Comparison of ENCODE assay signal across 10 mouse cellular contexts in the genomic region with DNA sequence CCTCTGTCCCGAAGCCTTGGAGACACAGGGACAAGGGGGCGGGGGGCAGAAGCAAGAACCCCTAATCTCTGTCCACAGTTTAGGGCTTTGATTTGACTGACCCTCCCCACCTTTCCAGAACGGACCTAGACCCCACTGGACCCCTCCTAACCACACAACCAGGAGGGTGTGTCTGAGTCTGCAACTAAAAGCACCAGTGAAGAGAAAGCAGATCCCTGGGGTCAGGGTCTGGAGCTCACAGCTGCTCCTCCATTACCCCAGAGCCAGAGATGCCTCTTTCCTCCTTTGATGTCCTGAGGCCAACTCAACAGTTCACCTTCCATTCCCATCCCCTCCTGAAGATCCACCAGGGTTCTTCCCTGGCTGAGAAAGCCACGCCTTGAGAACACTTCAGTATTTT. TPM values are rescaled to one million over a fixed set of nuclear protein-coding genes. Genes with fewer than 3 reads are reported as not detected.
DNase-seq lines count a peak whose midpoint lies in the region; ATAC-seq and TF ChIP-seq lines count a peak whose summit lies in the region.
"Had no signal": no experiment of that assay in that cellular context is flagged by ENCODE, and none has a peak within 500 bp of the region (broad histone marks: within the 10 kb centered on the region; RNA-seq: fewer than 3 reads in every experiment).

No protein-coding gene starts in this region.

- dilution Hi-C loops in CH12.LX (cut with MboI; ENCODE audit: extremely low pct_ligation_motif_present, extremely low pct_unique_long_range_greater_than_20kb, low sequenced_read_pairs) = no loop called here

- peaks cover 2% of the 10 kb centered on the region; the same call in 1 of the 2 replicates for H3K9me3 ChIP-seq in erythroblast, embryonic 14.5 days (ENCODE audit: control insufficient read depth, low read length)
- peaks cover 2% of the 10 kb centered on the region for H3K9me3 ChIP-seq in CH12.LX (replicated peaks; ENCODE audit: low read length)
- no peaks in the 10 kb centered on the region for H3K9me3 ChIP-seq in forebrain, postnatal 0 days (ENCODE audit: low read length)
- H3K9me3 ChIP-seq in liver, postnatal 0 days (ENCODE audit: low read length) = no peaks in the 10 kb centered on the region

- TF ChIP-seq EP300 in CH12.LX (IDR thresholded peaks at IDR 0.05; ENCODE audit: low read length) = no peak
- TF ChIP-seq EP300 in liver, postnatal 0 days (IDR thresholded peaks at IDR 0.05; ENCODE audit: low read depth) = no peak

- TF ChIP-seq RAD21 in CH12.LX (IDR thresholded peaks at IDR 0.05; ENCODE audit: low read depth, low read length) = no peak

- ATAC-seq in erythroblast, adult 5-6 weeks (replicated peaks; ENCODE audit: low FRiP score, poor library complexity, severe bottlenecking) = no peak
- no peak for ATAC-seq in forebrain, postnatal 0 days
- ATAC-seq in liver, postnatal 0 days = no peak

- H3K4me2 ChIP-seq in CH12.LX (ENCODE audit: insufficient read depth, low read depth, poor library complexity, severe bottlenecking) = peak overlapping the region; percentile 82
- peak overlapping the region; percentile 76 for H3K4me2 ChIP-seq in forebrain, postnatal 0 days (ENCODE audit: low read depth)
- H3K4me2 ChIP-seq in liver, postnatal 0 days (ENCODE audit: low read depth, low read length) = peak overlapping the region; percentile 78

- H3K4me3 ChIP-seq in erythroblast, embryonic 14.5 days (replicated peaks) = peak overlapping the region; percentile 87
- peak overlapping the region; percentile 77 to 95 (median 81) for H3K4me3 ChIP-seq in CH12.LX (replicated peaks in 1 of 3; ENCODE audit: low read depth in 2 of 3, low read length in 2 of 3, poor library complexity in 1 of 3)
- H3K4me3 ChIP-seq in forebrain, postnatal 0 days (ENCODE audit: low read depth, low read length) = peak overlapping the region; percentile 87
- peak overlapping the region; percentile 75 for H3K4me3 ChIP-seq in liver, postnatal 0 days (ENCODE audit: low read depth, low read length)

- no peak for TF ChIP-seq CTCF in CH12.LX (conservative IDR thresholded peaks at IDR 0.05 in 1 of 2, IDR thresholded peaks at IDR 0.05 in 1 of 2; ENCODE audit: low read depth in 2 of 2, low read length in 2 of 2)
- no peak for TF ChIP-seq CTCF in forebrain, postnatal 0 days (IDR thresholded peaks at IDR 0.05; ENCODE audit: low read depth)
- no peak for TF ChIP-seq CTCF in liver, postnatal 0 days (IDR thresholded peaks at IDR 0.05; ENCODE audit: low read depth)

- no peaks in the 10 kb centered on the region for H3K36me3 ChIP-seq in erythroblast, embryonic 14.5 days (ENCODE audit: control insufficient read depth)
- peaks cover 0 to 28% of the 10 kb centered on the region in 2 experiments for H3K36me3 ChIP-seq in CH12.LX (replicated peaks in 1 of 2; ENCODE audit: control insufficient read depth in 1 of 2, insufficient read depth in 1 of 2, low read length in 1 of 2)
- no peaks in the 10 kb centered on the region for H3K36me3 ChIP-seq in forebrain, postnatal 0 days (ENCODE audit: insufficient read depth)
- H3K36me3 ChIP-seq in liver, postnatal 0 days (replicated peaks; ENCODE audit: insufficient read depth, low read length) = no peaks in the 10 kb centered on the region

- in situ Hi-C loops in CH12.LX (cut with MboI; ENCODE audit: low pct_ligation_motif_present, low pct_unique_long_range_greater_than_20kb, low sequenced_read_pairs) = no loop called here

- no peak overlapping the region for H3K27ac ChIP-seq in CH12.LX (ENCODE audit: insufficient read depth, low read depth)
- H3K27ac ChIP-seq in forebrain, postnatal 0 days (ENCODE audit: low read depth, low read length) = no peak overlapping the region
- no peak overlapping the region for H3K27ac ChIP-seq in liver, postnatal 0 days (ENCODE audit: low read depth)

- peaks cover 2% of the 10 kb centered on the region; the same call in 1 of the 2 replicates for H3K27me3 ChIP-seq in erythroblast, embryonic 14.5 days (ENCODE audit: control insufficient read depth)
- no peaks in the 10 kb centered on the region for H3K27me3 ChIP-seq in CH12.LX (replicated peaks)
- H3K27me3 ChIP-seq in forebrain, postnatal 0 days (ENCODE audit: insufficient read depth, low read length) = no peaks in the 10 kb centered on the region
- H3K27me3 ChIP-seq in liver, postnatal 0 days (ENCODE audit: insufficient read depth, low read length) = no peaks in the 10 kb centered on the region

- peaks cover 18% of the 10 kb centered on the region for H3K4me1 ChIP-seq in erythroblast, embryonic 14.5 days (ENCODE audit: control insufficient read depth)
- peaks cover 12 to 29% of the 10 kb centered on the region in 2 experiments for H3K4me1 ChIP-seq in CH12.LX (ENCODE audit: control insufficient read depth in 1 of 2, insufficient read depth in 2 of 2)
- peaks cover 10% of the 10 kb centered on the region for H3K4me1 ChIP-seq in forebrain, postnatal 0 days (ENCODE audit: insufficient read depth)
- H3K4me1 ChIP-seq in liver, postnatal 0 days (ENCODE audit: insufficient read depth) = 0 out of 2 replicates have a peak, but pooled peaks cover 8% of the 10 kb centered on the region

- no peaks in the 10 kb centered on the region for H3K79me2 ChIP-seq in CH12.LX (replicated peaks; ENCODE audit: control insufficient read depth, extremely low read depth, insufficient read depth, poor library complexity, severe bottlenecking)

- no peak for TF ChIP-seq POLR2A in CH12.LX (IDR thresholded peaks at IDR 0.05; ENCODE audit: low read depth, low read length)

- WGBS in forebrain, postnatal 0 days = 45% methylated on average over 4 of the region's 4 CpGs
- WGBS in liver, postnatal 0 days (ENCODE audit: insufficient replicate concordance) = 55% methylated on average over 4 of the region's 4 CpGs

- peak overlapping the region; percentile 83 for H3K9ac ChIP-seq in CH12.LX (ENCODE audit: insufficient read depth, low read depth)
- peak overlapping the region; percentile 97 for H3K9ac ChIP-seq in forebrain, postnatal 0 days
- peak overlapping the region; percentile 86 for H3K9ac ChIP-seq in liver, postnatal 0 days (replicated peaks)

- DNase-seq in CH12.LX (ENCODE audit: extremely low read depth) = no peak
- no peak for DNase-seq in forebrain, postnatal 0 days
- no peak for DNase-seq in liver, postnatal 0 days
- no peak for DNase-seq in B cell, adult 2 months
- no peak for DNase-seq in cerebellum, adult 8-10 months
- no peak for DNase-seq in cerebellum, adult 11-12 months
- DNase-seq: cerebellum, adult 18-20 months had no signal

RNA-seq across cellular contexts. Expression of gene Xylt2, which starts 1.0 kb away (rescaled TPM):
- polyA plus RNA-seq in erythroblast, embryonic 14.5 days (2012) = 0.33 and 0.37 TPM in 2 replicates
- total RNA-seq in erythroblast, adult 5-6 weeks (2015; ENCODE audit: low replicate concordance) = not detected in 2 replicates
- 0.26 and 0.56 TPM in 2 replicates for total RNA-seq in erythroblast, adult 5-6 weeks (2017; ENCODE audit: low replicate concordance)
- total RNA-seq in CH12.LX (2012; rRNA removed) = 15.5 and 20.2 TPM in 2 replicates
- 10.1 and 11.2 TPM in 2 replicates for total RNA-seq in CH12.LX (2014; rRNA removed)
- polyA plus RNA-seq in CH12.LX (2012; ENCODE audit: insufficient read length, low read depth) = 15.2 and 16.3 TPM in 2 replicates
- total RNA-seq in forebrain, postnatal 0 days (2014; rRNA removed) = 24.0 and 34.0 TPM in 2 replicates
- polyA plus RNA-seq in forebrain, postnatal 0 days (2015; fragmentation: Nextera tagmentation; extraction: Ambion mirVana) = 9.1 and 10.9 TPM in 2 replicates
- polyA plus RNA-seq in liver, postnatal 0 days (2015; fragmentation: Nextera tagmentation; extraction: Ambion mirVana) = 2.7 and 2.9 TPM in 2 replicates

RNA-seq across cellular contexts. Expression of gene Eme1, which starts 22.5 kb away (rescaled TPM):
- polyA plus RNA-seq in erythroblast, embryonic 14.5 days (2012) = 0.99 and 1.4 TPM in 2 replicates
- 3.1 and 4.8 TPM in 2 replicates for total RNA-seq in erythroblast, adult 5-6 weeks (2015; ENCODE audit: low replicate concordance)
- 10.1 and 13.2 TPM in 2 replicates for total RNA-seq in erythroblast, adult 5-6 weeks (2017; ENCODE audit: low replicate concordance)
- total RNA-seq in CH12.LX (2012; rRNA removed) = 36.8 and 46.9 TPM in 2 replicates
- 38.4 and 40.8 TPM in 2 replicates for total RNA-seq in CH12.LX (2014; rRNA removed)
- polyA plus RNA-seq in CH12.LX (2012; ENCODE audit: insufficient read length, low read depth) = 45.9 and 55.2 TPM in 2 replicates
- total RNA-seq in forebrain, postnatal 0 days (2014; rRNA removed) = 2.4 and 2.5 TPM in 2 replicates
- polyA plus RNA-seq in forebrain, postnatal 0 days (2015; fragmentation: Nextera tagmentation; extraction: Ambion mirVana) = 1.4 and 1.6 TPM in 2 replicates
- polyA plus RNA-seq in liver, postnatal 0 days (2015; fragmentation: Nextera tagmentation; extraction: Ambion mirVana) = 4.5 and 4.9 TPM in 2 replicates

RNA-seq across cellular contexts. Expression of gene Mrpl27, which starts 22.7 kb away (rescaled TPM):
- 10.9 and 14.7 TPM in 2 replicates for polyA plus RNA-seq in erythroblast, embryonic 14.5 days (2012)
- 7.1 and 49.2 TPM in 2 replicates for total RNA-seq in erythroblast, adult 5-6 weeks (2015; ENCODE audit: low replicate concordance)
- 10.5 and 17.8 TPM in 2 replicates for total RNA-seq in erythroblast, adult 5-6 weeks (2017; ENCODE audit: low replicate concordance)
- 104 and 114 TPM in 2 replicates for total RNA-seq in CH12.LX (2012; rRNA removed)
- 128 and 139 TPM in 2 replicates for total RNA-seq in CH12.LX (2014; rRNA removed)
- 86.6 and 95.2 TPM in 2 replicates for polyA plus RNA-seq in CH12.LX (2012; ENCODE audit: insufficient read length, low read depth)
- total RNA-seq in forebrain, postnatal 0 days (2014; rRNA removed) = 50.7 and 57.0 TPM in 2 replicates
- polyA plus RNA-seq in forebrain, postnatal 0 days (2015; fragmentation: Nextera tagmentation; extraction: Ambion mirVana) = 126 and 149 TPM in 2 replicates
- 73.2 and 81.4 TPM in 2 replicates for polyA plus RNA-seq in liver, postnatal 0 days (2015; fragmentation: Nextera tagmentation; extraction: Ambion mirVana)

RNA-seq across cellular contexts. Expression of gene Gm11541, which starts 28.0 kb away (rescaled TPM):
- 0.02 TPM in 1 of 2 replicates, not detected in the other for polyA plus RNA-seq in erythroblast, embryonic 14.5 days (2012)
- total RNA-seq in erythroblast, adult 5-6 weeks (2015; ENCODE audit: low replicate concordance) = not detected in 2 replicates
- not detected in 2 replicates for total RNA-seq in erythroblast, adult 5-6 weeks (2017; ENCODE audit: low replicate concordance)
- total RNA-seq in CH12.LX (2012; rRNA removed) = not detected in 2 replicates
- 0.17 TPM in 1 of 2 replicates, not detected in the other for total RNA-seq in CH12.LX (2014; rRNA removed)
- polyA plus RNA-seq in CH12.LX (2012; ENCODE audit: insufficient read length, low read depth) = not detected in 2 replicates
- not detected in 2 replicates for total RNA-seq in forebrain, postnatal 0 days (2014; rRNA removed)
- not detected in 2 replicates for polyA plus RNA-seq in forebrain, postnatal 0 days (2015; fragmentation: Nextera tagmentation; extraction: Ambion mirVana)
- not detected in 2 replicates for polyA plus RNA-seq in liver, postnatal 0 days (2015; fragmentation: Nextera tagmentation; extraction: Ambion mirVana)
- total RNA-seq: neutrophil, adult 5-6 weeks had no signal

RNA-seq across cellular contexts. Expression of gene Lrrc59, which starts 46.7 kb away (rescaled TPM):
- 4.9 and 6.1 TPM in 2 replicates for polyA plus RNA-seq in erythroblast, embryonic 14.5 days (2012)
- 15.7 and 21.1 TPM in 2 replicates for total RNA-seq in erythroblast, adult 5-6 weeks (2015; ENCODE audit: low replicate concordance)
- 20.0 and 27.6 TPM in 2 replicates for total RNA-seq in erythroblast, adult 5-6 weeks (2017; ENCODE audit: low replicate concordance)
- total RNA-seq in CH12.LX (2012; rRNA removed) (324 and 412 TPM in 2 replicates), CH12.LX (2014; rRNA removed) (325 and 338 TPM in 2 replicates)
- 452 and 493 TPM in 2 replicates for polyA plus RNA-seq in CH12.LX (2012; ENCODE audit: insufficient read length, low read depth)
- 116 and 127 TPM in 2 replicates for total RNA-seq in forebrain, postnatal 0 days (2014; rRNA removed)
- polyA plus RNA-seq in forebrain, postnatal 0 days (2015; fragmentation: Nextera tagmentation; extraction: Ambion mirVana) = 144 and 145 TPM in 2 replicates
- 51.7 and 57.0 TPM in 2 replicates for polyA plus RNA-seq in liver, postnatal 0 days (2015; fragmentation: Nextera tagmentation; extraction: Ambion mirVana)
